Mouse (Mus musculus) yolk sac, embryonic 10.5 days (tissue): ENCODE measurements around the gene Adamts12.

ENCODE experiments used
- DNase-seq: peaks from one replicate; pipeline ENCODE4 v3.0.0-alpha.2; 2017; ENCODE audit warnings: low spot score

Gene Adamts12

DNA sequence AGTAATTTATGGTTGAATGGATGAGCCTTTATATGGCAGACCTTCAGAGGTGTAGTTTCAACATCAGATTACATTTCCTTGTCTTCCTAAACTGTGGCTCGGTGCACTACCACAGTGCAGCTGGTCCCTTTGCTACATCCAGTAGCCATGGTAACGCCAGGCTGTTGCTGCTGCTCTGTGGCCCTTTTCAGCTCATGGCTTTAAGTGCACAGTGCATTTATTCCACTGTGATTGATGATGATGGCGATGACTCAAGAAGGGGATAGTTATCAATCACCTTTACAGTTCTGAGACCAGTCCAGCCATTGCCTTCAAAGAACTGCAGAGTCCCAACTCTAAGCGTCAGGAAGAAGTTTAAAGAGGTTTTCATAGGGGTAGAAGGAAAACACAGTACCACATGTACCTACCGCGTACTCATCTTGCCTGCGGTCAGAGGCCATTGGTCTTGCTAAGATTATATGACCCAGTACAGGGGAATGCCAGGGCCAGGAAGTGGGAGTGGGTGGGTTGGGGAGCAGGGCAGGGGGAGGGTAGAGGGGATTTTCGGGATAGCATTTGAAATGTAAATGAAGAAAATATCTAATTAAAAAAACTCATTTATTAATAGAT is 18.5 kb downstream of the Adamts12 start:
- no peak for DNase-seq

DNA sequence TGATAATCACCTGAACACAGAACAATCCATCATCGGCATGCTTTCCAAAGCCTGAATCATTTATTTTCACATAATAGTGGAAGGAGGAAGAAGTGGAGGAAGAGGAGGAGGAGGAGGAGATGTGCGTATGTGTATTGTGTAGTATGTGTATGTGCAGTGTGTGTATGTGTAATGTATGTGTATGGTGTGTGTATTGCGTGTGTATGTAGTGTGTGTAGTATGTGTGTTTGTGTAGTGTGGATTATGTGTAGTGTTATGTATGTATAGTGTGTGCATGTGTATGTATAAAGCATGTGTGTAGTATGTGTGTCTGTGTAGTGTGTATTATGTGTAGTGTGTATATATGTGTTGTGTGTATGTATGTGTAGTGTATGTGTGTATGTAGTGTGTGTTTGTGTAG is 19.1 kb downstream of the Adamts12 start:
- DNase-seq, result no peak

DNA sequence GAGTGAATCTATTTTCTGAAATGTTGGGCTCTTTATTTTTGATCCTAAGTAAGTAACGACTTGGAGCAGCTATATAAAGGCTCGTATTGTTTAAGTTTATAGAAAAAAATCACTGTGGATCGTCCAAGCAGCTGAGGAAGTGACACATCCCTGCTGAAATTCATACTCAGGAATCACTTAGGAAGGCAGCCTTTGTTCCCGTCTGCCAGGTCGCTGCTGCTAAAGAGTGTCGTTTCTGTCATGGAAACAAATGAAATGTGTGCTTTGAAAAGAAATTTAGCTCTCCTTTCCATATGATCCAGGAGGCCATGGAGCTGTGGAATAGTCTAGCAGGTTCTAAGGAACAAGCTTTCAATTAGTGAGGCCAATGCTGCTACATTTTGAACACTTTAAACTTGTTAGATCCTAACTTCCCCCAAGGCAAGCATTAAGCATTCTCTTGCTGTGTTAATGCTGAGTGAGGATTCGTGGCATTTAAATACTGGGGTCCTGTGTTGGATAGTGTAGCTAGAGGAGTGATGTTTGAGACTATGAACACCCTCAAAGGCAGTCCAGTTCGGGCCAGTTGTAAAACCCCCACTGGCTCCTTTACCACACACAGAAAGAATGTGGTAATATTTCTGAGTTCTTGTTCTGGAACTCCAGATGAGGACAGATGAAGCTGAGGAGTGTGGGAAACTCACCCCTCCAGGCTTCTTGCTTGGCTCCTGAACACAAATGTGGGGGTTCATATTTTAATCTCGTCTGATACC is 19.8 kb downstream of the Adamts12 start:
- no peak for DNase-seq

DNA sequence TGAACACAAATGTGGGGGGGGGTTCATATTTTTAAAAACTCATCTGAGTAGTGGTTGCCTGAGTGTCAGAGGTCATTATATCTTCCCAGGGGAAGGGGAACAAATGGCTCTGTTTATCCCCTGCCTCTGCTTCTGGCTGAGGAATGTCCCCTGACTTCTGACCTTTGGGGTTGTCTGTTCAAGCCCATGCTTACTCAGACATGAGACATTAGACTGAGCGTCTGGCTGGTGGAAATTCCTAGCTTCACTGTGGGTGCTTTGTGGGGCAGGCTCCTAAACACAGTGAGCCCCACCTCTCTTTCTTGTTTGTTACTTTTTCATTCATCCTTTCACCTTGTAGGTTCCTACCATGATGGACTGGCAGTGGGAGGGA is 20.4 kb downstream of the Adamts12 start:
- DNase-seq, result peak; percentile 55

DNA sequence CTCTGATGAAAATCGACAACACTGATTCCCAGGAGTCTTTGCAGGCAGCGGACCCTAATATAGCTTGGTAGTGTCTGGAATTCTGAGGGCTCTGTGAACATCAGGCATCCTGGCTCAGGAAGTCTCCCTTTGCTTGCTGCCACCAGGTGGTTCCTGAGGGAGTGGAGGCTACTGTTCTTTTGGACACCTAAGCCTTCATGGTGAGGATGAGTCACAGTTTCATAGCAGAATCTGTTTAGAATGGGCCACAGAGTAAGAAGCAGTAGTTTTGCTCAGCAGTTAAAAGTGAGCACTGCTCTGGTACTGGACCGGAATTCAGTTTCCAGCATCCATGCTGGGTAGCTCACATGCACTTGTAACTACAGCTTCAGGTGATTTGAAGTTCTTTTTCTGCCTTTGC is 24.9 kb downstream of the Adamts12 start:
- no peak for DNase-seq

DNA sequence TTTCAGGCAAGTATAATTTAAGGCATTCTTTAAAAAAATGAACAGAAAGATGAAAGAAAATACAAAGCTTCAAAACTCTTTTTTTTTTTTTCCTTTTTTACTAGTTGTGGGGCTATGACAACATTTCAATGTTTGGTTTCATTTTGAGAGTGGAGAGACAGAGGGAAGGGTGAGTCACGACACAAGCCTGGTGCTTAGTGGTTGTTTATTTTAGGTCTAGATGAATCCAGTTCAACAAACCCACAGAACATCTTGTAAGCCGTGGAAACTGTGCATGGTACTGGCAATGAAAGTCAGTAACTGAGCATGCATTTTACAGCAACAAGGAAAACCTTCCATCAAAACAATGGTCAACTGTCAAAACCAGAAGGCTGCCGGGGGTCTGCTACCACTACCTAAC is 31.0 kb downstream of the Adamts12 start:
- no peak for DNase-seq

DNA sequence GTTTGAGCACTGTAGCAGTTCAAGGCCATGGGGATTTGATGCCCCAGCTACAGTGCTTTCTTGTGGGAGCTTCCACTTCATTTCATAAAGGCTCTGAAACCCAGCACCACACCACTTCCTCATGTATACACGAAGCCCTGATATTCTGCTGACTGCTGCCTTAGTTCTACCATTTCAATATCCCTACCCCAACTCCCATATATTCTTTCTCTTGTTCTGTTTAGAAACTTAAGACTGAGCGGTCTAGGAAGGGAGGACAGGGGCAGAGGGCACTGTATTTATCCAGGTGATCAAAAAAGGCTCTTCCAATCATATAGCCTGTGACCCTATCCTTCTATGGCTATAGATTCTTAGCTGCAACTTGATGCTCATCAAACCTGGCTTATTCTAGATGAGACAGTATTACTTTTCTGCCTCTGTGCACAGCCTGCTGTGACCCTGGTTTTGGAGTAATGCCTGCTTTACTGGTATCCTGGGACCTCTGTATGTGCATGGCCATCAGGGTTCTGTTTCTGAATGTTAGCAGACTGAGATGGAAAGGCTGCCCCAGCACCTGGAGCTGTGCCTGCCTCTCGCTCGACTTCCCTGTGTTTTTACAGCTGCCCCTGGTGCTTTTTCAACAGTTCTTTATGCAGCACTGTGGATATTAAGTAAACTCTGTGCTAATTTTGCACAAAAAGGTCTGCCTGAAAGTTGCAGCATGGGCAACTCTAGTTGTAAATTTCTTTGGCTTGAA is 33.5 kb downstream of the Adamts12 start:
- DNase-seq, result no peak

DNA sequence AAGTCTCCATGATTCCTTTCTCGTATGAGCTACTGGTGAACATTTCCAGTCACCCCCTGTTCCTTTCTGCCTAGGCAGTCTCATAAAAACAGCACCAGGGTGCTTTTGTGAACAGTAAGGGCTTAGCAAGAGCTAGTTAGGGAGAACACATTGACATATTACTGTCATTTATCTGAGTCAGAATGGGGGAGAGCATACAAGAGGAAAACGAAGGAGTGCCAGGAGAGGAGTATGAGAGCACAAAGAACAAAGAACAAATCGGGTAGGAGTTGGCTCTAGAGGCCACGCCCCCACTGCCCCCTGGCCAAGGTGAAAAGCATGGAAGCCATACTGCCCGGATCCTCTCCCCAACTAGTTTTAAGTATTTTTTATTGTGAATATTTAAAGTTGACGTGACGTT is 34.4 kb downstream of the Adamts12 start:
- DNase-seq, result no peak

DNA sequence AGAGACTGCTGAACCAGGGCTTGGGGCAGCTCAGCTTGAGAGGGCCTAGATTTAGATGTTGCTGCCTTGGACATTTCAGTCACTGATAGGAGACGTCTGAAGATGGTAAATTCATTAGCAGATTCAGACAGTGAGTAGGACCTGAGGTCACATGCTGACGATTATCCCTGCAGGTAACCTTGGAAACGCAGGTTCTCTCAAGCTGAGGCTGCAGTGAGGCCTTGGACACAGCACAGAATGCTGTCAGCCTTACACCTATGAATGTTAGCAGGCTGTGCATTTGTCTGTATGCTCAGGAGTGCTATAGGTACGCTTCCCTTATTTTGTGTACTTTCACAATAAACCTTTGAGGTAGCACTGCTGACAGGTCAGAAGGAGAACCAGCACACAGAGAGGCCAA is 36.3 kb downstream of the Adamts12 start:
- DNase-seq, result no peak

DNA sequence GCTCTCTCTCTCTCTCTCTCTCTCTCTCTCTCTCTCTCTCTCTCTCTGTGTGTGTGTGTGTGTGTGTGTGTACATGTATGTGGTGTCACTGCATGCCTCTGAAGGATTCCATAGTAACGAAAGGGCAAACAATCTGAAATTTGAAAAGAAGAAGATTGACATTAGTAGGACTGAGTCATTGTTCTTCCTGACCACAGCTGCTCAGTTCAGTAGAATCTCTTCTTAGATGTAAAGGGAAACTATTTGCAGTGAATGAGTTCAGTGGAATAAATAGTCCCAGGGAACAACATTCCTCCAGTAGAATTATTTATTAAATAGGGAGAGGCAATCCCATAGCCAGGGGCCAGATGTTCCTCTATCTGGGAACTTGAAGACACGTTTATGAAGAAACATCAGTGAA is 40.5 kb downstream of the Adamts12 start:
- DNase-seq, result no peak

DNA sequence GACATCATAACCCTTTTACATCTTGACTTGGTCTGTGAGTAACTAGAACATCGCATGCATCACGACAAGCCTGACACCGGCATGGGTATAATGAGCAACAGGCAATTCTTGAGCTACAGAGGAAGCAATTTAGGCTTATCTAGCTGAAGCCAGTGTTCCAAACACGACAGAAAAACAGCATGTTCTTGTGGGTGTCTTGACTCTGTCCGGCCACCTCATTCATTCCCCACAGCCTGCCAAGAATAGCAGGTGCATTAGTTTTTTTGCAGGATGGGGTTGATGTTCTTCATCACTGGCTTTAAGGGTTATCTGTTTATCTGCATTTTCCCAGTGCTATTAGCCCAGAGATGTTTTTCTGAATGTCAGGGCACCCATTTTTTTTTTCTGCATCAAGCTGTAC is 42.8 kb downstream of the Adamts12 start:
- no peak for DNase-seq

DNA sequence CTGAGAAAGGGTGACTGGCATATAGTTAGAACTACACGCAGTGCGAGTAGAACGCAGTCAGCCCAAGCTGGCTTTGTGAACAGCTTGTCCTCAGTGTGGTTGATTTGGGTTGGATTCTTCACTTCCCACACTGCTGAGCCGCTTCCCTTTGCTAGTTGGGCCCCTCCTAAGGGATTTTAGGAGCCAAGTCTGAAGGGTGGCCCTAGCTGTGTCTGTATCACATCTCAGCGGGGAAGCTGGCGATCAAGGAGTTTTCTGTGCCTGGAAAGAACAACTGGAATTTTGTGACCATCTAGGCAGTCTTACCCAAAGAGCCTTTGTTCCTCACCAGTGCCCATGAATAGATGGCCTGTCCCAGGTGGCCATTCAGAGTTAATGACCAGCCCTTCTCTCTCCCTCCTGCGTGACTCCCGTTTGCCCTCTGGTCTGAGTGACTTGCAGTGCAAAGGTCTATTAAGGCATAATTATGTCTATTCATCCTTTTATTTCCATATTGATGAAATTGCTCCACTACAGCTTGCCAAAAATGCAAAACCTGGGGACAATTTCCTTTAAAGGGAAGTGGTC is 50.1 kb downstream of the Adamts12 start:
- DNase-seq, result no peak

DNA sequence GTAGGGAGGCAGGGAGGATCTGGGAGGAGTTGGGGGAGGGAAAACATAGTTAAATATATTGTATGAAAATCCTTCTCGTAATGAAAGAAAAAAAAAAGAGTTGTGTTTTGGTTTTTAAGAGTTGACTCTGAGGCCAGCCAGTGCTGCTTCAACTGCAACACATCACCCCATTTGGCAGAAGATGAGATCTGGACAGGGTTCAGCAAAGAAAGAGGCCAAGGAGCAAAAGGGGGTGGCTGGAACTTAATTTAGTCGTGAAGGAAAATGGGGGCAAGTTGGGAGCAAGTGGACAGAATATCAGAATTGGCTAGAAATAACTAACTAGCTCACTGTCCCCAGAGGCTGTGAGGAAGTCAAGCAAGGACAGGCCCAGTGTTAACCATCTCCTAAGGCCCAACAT is 51.7 kb downstream of the Adamts12 start:
- no peak for DNase-seq

DNA sequence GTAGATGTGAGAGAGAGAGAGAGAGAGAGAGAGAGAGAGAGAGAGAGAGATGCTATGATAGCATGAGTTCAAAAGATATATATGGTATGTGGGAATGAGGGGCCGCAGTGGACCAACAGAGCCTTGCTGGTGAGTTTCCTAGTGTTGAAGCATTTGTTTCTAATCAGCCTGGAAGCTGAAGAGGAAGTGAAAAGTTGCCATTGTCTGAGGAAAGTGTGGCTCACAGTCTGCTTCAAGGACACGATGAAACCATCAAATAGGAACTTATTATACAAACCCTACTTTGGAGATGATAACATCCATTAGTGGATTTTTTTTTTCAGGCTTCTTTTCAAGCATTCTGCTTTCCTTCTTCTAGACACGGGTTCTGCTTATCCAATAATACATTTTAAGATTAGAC is 52.3 kb downstream of the Adamts12 start:
- no peak for DNase-seq

DNA sequence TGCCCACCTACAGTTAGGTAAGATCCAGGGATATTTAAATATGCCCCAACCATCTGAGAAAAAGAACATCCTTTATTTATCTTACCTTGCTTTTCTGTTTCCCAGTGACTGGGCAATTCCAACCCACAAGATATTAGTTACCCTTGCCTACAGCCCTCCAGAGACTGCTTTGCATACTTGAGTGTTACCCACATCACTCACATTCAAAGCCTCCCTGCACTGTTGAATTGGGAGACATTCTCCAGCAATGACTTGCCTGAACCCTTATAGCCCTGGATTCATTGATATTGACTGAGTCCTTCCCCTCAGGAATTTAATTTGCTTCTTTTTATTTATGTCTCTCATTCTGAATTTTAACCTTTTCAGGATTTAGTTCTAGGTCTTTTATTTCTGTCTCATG is 53.8 kb downstream of the Adamts12 start:
- DNase-seq, result no peak

DNA sequence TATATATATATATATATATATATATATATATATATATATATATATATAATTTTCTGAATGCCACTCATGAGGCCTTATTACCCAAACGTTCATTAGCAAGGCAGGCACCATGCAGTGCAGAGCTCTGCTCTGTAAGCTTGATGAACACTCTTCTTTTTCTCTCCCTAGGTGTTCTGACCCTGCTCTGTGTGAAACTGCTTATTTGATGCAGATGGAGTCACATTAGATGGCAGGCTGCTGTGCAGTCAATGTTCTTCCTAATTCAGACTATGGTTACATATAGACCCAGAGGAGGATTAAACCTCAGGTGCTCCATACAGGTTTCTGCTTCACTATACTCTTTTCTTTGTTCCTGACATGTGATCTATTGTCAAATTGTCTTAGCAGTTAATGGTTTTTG is 57.1 kb downstream of the Adamts12 start:
- DNase-seq, result no peak

DNA sequence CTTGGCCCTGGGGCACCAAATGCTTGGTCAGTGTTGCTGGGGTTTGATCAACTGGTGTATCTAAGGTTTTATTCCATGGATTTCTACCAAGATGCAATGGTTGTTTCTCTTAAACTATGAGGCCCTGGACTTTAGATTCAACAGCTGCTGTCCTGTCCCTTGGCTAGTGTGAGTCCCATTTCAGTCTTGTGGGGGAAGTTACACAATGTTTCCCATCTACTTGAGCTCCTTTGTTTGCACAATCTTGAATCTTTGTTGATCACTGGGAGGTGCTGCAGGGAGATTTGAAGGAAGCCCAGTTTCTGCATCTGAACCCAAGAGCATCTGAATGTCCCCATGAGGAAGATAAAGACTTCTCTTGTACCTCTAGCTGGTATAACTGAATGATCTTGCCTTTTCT is 60.8 kb downstream of the Adamts12 start:
- DNase-seq, result no peak

DNA sequence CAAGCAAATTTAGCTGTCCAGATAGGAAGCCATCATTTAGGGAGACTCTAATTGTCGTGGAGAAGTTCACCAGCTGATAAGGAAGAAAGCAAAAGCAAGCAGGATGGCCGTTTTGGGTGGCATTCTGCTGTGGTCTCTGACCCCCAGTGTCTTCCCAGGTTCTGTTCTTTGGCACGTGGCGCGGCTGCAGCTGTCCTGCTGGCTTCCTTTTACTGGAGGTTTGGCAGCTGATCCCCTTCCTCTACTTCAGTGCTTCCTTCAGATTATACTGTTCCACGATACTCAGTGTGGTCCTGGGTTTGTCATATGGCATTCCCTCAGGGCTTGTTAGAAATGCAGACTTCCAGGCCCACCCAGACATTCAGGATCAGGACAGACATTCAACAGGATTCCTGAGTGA is 63.9 kb downstream of the Adamts12 start:
- no peak for DNase-seq

DNA sequence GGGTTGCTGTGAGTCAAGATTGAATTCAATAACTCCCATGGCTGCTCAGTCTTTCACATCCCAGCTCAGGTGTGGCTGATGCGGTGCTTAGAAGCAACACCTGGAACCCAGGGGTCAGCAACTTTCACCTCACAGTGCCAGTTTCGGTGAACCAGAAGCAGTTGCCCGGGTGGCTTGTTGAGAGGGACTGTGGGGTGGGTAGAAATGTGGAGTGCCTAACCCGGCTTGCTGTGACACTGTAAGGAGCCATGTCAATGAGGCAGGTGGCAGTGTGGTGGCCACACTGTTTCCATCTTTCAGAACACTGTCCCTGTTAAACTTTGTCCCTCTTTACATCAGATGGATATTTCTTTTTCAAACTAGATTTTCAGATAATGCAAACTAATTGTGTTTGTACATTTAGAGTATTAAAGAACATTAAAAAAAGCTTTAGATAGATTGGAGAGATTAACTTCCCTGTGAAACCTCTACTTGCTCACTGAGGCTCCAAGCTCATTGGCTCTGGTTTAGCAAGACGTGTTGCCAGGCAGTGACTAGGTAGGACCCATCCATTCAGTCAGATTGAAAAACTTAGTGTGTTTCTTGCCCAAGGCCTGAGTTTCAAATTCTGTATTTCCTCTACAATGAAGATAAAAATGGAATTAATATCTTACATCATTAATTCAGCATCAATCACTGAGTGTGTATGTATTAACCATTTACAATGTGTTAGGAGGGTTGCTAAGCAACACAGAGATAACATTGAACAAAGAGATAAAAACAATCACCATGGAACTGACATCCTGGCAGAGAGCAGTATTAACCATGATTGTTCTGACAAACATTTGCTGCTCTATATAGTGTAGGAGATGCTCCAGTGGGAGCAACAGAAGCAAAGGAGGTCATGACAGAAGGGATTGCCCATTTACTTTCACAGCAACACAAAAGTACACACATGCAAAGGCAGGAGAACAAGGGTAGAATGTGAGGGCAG is 68.3 kb downstream of the Adamts12 start:
- no peak for DNase-seq

DNA sequence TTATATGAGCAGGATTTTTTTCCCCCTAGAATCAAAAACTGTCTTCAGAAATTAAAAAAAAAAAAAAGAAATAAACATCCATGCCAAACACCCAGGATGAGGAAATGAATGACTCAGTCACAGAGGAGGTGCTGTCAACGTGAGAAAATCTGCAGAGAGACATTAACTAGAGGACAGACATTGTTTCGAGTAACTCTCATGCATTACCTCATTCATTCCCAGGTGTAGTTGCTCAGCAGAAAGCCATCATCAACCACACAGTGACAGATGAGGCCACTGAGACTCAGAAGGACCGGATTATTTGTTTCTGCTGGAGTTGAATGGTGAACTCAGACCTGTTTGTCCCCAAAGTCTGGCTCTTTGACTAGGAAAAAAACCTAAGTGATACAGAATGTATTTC is 81.0 kb downstream of the Adamts12 start:
- DNase-seq, result no peak

DNA sequence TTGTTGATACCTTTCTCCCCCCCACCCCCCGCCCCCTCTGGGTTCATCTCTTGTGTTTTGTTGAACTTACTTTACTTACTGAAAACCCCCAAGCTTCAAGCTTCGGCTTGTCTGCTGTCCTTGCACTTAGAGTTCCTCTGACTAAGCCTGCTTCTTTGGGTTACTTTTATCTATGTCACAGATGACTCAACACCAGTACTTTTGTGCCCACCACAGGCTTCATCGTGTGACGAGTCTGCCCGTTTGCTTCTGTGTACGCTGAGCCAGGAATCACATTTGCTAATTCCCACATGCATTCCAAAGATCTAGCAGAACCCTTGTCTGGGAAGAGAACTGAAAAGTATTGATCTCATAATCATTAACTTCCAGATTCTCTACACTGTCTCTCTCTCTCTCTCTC is 94.8 kb downstream of the Adamts12 start:
- DNase-seq, result no peak

DNA sequence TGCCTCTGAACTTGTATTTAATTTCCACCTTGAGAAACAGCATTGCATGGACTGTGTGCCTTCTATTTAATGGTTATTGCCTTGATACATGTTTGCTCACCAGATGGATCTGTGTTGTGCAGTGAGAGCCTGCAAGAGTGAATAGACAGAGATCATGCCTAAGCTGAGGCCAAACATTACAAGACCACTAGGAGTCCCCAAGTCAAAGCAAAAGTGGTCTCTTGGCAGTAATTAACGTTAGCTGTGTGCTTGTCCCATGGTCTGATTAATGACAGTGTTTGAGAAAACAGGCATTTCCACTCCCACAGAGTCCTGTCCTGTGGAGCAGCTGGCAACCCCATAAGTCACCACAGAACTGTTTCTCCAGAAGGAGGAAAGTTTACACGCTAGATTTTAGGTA is 96.2 kb downstream of the Adamts12 start:
- DNase-seq, result no peak
